Mouse (Mus musculus): ENCODE data around the gene Kcmf1.

DNA sequence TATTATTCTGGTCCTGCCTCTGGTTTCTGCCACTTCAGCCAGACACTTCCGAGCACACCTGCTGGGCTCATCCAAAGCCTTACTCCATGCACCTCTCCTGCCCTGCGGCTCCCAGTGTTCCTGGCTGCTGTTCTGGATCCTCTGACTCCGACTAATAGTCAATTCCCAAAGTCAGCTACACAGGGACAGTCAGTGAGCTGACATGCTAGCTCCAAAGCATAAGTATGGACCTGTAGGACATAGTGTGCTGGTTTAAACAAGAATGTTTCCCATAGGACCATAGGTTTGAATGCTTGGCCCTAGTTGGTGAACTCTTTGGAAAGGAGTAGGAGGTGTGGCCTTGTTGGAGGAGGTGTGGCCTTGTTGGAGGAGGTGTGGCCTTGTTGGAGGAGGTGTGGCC lies 21.3 kb upstream of the Kcmf1 start:
- TF ChIP-seq CTCF (IDR thresholded peaks at IDR 0.05; ENCODE audit: low read depth), result no peak
- TF ChIP-seq EP300 (IDR thresholded peaks at IDR 0.05; ENCODE audit: low read depth), result no peak
